Mouse (Mus musculus): ENCODE data around the gene Gpr33.

The Gpr33 gene

DNA sequence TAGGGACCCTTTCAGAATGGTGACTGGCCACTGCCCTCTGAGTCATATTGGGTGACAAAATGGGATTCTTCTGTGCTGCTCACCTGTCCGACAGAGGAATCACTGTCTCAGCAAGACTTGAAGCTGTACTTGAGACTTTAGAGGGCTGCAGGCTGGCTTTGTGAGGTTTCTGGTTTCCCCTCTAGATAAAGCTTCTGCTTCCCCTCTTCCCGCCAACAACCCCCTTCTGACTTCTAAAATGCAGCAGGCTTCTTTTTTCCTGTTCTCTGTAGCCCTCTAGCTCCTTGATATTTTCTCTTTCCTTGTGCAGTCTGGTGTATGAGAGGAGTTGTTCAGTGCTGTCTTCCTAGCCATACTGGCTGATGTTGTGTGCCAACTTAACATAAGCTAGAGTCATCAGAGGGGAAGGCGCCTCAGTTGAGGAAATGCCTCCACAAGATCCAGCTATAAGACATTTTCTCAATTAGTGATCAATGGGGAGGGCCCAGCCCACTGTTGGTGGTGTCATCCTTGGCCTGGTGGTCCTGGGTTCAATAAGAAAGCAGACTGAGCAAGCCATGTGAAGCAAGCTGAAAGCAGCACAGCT, 42.6 kb downstream of the Gpr33 start:
- DNase-seq (ENCODE audit: low read depth): no peak

DNA sequence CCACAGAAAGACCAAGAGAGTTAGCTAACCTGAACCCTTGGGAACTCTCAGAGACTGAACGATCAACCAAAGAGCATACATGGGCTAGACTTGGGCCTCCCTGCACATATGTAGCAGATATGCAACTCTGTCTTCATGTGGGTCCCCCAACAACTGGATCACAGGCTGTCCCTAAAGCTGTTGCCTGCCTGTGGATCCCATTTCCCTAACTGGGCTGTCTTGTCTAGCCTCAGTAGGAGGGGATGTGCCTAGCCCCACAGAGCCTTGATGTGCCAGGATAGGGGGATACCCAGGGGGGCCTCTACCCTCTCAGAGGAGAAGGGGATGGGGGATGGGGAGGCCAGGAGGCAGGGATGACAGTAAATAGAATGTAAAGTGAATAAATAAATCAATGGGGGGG, 44.2 kb downstream of the Gpr33 start:
- DNase-seq (ENCODE audit: low read depth): no peak

DNA sequence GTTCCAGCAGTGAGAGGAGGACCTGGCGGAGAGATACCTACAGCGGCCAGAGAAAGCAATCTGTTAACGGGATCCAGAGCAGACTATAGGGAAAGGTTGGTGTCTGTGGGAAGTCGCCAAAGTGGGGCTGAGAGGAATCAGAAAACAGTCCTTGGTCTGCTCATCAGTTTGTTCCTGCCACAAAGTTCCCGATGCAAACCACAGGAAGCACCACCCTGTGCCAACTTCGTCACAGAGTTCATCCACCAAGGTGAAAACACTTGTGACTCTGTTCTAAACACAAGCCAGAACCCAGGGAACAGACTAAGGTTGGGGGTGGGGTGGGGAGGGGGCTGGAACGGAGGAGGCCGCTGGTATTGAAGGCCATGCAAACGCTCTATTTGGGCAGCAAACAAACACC, 51.3 kb downstream of the Gpr33 start:
- DNase-seq (ENCODE audit: low read depth): peak; percentile 59

DNA sequence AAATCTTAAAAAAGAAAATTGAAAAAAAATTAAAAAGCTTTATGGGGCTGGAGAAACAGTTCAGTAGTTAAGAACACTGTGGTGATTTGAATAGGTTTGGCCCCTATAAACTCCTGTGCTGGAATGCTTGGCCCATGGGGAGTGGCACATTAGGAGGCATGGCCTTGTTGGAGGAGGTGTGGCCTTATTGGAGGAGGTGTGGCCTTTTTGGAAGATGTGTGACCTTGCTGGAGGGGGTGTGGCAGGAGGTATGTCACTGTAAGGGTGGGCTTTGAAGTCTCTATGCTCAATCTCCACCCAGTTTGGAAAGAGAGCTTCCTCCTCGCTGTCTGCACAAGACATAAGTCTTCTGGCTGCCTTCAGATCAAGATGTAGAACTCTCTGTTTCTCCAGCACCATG, 53.5 kb downstream of the Gpr33 start:
- DNase-seq (ENCODE audit: low read depth): peak; percentile 20
